Mouse (Mus musculus) lung, postnatal 10 days (tissue): ENCODE data around the gene Runx2.

Experiments
- DNase-seq: peaks from one replicate; pipeline ENCODE4 v3.0.0; 2021

The Runx2 gene

GRCm38 (mm10) chr17:44814508-44815175, at the start of gene Runx2:
Gene Runx2 (minus strand): TSS chr17:44814797.
- DNase-seq = no peak

GRCm38 (mm10) chr17:44863165-44863564, 48.6 kb upstream of the Runx2 start:
- DNase-seq = no peak

- DNase-seq = no peak
Observed at GRCm38 (mm10) chr17:44842184-44842583, 27.6 kb upstream of the Runx2 start.

GRCm38 (mm10) chr17:44831201-44831600, 16.6 kb upstream of the Runx2 start:
- no peak for DNase-seq

GRCm38 (mm10) chr17:44829587-44829986, 15.0 kb upstream of the Runx2 start:
- DNase-seq = no peak

- no peak for DNase-seq
Observed at GRCm38 (mm10) chr17:44827964-44828363, 13.4 kb upstream of the Runx2 start.

DNA sequence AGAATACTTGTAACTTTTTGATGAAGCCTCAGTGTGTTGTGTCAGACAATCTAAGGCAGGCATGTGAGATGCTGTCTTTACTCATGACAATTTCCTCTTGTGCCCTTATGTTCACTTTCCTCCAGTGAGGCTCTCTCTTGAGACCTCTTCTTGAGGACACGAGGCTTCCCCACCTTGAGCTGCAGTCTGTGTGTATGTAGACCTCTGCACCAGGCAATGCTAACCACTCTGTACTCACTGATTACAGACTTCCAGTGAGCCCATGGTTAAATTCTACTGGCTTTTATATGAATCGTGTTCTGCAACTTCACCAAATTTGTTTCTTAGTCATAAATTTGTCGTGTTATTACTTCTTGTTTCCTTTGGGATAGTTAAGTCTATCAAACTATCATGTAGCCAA, 12.5 kb upstream of the Runx2 start:
- no peak for DNase-seq

DNA sequence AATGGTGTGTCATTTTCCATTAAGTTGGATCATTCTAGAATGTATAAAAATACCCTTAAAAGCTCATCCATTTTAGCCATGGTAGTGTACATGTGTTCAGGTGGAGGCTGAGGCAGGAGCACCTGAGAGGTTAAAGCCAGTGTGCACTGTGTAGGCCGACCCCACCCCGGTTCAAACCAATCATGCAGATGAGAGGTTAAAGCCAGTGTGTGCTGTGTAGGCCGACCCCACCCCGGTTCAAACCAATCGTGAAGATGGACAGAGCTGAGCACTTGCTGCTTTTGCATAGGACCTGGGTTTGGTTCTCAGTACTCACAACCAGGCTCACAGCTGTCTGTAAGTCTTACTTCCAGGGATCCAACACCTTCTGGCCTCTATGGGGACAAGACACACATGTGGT, 7.3 kb upstream of the Runx2 start:
- no peak for DNase-seq

- no peak for DNase-seq
Observed at GRCm38 (mm10) chr17:44819816-44820215, 5.2 kb upstream of the Runx2 start.

DNA sequence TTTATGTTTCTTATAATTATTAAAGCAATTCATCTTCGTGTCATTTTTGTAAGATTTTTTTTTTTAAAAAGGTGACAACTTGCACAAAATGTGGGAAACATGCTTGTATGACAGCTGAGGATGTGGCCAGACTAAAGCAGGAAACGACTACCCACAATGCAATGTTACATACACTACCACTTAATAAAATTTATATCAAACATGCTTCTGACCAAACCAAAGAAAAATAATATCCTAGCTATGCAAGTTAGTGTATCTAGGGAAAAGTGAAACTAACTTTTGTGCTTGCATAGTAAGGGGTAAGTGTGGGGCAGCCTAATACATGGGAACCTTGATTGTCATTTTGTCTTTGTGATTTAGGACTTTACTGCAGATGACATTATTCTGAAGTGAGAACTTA, 4.2 kb upstream of the Runx2 start:
- no peak for DNase-seq

- no peak for DNase-seq
Observed at GRCm38 (mm10) chr17:44807031-44807430, 7.6 kb downstream of the Runx2 start.

- DNase-seq = no peak
Observed at GRCm38 (mm10) chr17:44797331-44797730, 17.3 kb downstream of the Runx2 start.

GRCm38 (mm10) chr17:44792218-44792917, 22.2 kb downstream of the Runx2 start:
- no peak for DNase-seq

- no peak for DNase-seq
Observed at GRCm38 (mm10) chr17:44788982-44789747, 25.4 kb downstream of the Runx2 start.

DNA sequence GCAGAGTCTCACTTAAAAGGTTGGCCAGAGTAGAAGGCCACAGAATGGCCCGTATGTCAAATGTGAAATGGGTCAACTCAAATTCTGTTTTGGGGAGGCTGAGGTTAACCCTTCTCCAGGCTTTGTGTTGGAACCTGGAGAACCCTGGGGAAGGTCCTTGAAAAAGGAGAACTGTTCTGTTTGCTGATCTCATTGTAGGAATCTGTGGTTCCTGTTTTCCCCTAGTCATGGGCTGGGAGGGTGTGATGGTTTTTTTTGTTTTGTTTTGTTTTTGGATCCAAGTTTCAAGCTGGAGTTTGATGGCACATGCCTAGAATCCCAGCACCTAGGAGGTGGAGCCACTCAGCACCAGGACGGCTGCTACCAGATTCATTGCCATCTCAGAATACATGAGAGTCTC, 31.5 kb downstream of the Runx2 start:
- DNase-seq = no peak

DNA sequence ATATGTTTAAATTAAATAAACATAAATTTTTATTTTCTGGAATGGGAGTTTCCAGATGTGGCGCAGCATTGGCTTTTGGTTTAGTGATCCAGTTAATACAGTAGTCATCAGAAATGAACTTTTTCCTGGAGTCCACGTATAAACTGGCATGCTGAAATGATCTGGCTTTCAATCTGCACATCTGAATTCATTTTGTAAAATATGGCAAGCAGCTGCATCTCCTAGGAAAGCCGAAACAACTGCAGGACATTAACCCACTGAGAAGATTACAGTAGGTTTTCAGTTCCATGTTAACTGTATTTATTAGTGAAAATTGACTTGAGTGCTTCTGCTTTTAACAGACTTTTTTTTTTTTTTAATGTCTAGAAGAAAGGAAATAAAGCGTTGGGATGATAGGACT, 32.2 kb downstream of the Runx2 start:
- DNase-seq = no peak

- DNase-seq = no peak
Observed at GRCm38 (mm10) chr17:44780353-44780752, 34.2 kb downstream of the Runx2 start.

GRCm38 (mm10) chr17:44778141-44778540, 36.5 kb downstream of the Runx2 start:
- no peak for DNase-seq

DNA sequence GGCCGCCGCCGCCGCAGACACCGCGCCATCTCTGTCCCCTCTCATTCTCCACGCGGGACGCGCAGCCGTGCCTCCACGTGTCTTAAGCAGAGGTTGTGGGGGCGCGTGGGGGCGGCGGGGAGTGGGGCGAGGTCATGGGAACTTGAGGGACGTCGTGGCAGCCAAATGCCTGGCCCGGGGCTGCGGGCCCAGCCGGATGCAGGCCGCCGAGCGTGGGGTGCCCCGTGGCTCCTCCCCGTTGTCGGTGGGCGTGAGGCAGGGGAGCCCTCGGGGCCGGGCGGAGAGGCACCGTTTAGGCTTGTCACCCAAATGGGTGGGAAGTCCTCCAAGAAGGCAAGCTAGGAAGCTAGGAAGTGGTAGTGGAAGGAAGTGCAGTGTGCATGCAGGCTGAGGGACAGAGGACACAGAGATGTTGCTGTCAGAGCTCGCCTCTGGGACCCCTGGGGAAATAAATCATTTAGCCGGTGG, 37.2 kb downstream of the Runx2 start:
- DNase-seq = peak; percentile 84

DNA sequence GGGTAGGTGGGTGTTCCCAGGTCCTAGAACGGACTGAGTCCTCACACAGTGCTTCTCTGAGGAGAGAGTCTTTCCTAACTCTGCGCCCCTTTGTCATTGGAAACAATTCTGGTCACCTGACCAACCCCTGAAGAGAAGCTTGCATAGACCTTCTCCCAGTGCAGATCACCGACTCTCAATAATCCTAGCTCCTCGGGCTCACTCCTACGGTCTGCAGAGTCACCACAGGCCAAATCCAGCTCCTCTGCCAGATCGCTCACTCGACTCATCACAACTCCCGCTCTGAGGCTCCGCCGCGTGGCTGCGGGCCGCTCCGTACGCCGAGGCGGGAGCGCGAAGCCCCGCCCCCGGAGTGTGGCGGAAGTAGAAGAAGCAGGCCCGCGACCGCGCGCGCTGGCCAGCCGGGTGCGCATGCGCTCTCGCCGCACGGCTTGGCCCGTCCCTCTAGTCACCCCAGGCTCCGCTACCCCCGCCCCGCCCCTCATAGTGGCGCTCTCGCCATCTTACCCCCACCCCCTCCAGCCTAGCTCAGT, 37.8 kb downstream of the Runx2 start, which contains the start of gene Supt3:
Supt3 (plus strand) TSS at position 415 of the 533 bp plus-strand sequence.
- peak; percentile 96 for DNase-seq

DNA sequence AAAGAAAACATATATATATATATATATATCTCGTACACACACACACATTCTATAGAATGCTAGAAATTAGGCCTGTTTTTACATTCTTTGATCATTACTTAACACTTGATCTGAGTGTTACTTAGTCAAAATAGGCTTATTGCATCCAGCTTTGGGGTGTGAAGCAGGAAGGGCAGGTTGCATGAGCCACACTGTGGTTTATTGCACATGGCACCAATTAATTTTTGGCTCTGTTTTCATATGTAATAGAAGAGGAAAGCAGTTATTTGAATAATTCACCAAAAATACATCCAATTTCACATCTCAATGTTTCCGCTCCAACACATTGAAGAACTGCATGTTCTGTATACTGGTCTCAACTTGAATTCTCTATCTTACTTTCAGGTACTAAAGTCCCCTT, 42.0 kb downstream of the Runx2 start:
- no peak for DNase-seq

DNA sequence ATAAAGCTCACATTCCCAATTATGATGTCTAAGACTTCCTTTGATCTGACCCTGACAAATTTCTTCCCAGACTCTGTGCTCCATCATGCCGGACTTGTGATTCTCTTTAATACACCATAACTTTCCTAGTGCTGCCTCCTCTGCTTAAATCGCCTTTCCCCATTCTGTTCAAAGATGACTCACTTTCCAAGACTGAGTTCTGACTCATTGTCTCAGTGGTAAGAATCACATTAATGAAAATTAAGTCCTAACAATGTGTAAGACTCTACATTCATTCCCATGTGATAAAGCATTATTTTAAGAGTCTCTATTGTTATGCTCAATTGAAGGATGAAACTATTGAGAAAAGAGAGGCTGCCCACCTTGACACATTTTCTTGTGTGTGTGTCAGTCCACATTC, 43.7 kb downstream of the Runx2 start:
- no peak for DNase-seq

DNA sequence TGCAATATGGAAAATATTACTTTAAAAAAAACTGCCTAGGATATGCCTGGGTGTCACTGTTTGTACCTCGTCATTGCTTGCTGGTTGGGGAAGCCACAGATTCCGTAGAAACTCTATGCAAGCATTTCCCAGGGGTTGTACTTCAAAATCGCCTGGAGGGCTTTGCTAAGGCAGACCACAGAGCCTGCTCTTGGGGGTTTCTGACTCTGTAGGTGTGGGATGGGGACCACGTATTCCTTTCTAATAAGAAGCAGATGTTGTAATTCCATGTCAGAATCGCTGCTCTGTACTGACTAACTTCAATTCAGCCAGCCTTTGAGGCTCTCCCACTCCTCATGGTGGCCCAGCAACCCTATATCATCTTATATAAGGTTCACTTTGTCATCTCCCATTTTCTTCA, 46.1 kb downstream of the Runx2 start:
- DNase-seq = no peak
